Mouse (Mus musculus) liver, embryonic 14.5 days (tissue): ENCODE results near the gene Pcnt. TPM values are rescaled to one million over a fixed set of nuclear protein-coding genes. Genes with fewer than 3 reads are reported as not detected.
A peak's percentile ranks its signal among the peaks of the same experiment; 100 is the strongest.

Experiments used
- ATAC-seq: fragments of 200-750 bp; cut with Nextera tagmentation; 2 replicates; pipeline ENCODE4 v1.8.0; 2017; ENCODE audit warnings: moderate number of reproducible peaks, mild to moderate bottlenecking, moderate library complexity; ENCODE audit not compliant: insufficient read depth
- DNase-seq, 3 experiments: peaks; one replicate each; pipeline ENCODE4 v3.0.0-alpha.2; 2012 to 2013; ENCODE audit warnings: low read depth in 3 of 3, low spot score in 3 of 3
- H3K27ac ChIP-seq: fragments of 300-500 bp; sonication (generic); 2 replicates; pipeline ENCODE4 v1.5.1; 2014; ENCODE audit warnings: moderate library complexity, mild to moderate bottlenecking, control low read depth, inconsistent platforms
- H3K27me3 ChIP-seq: fragments of 300-500 bp; sonication (generic); 2 replicates; pipeline ENCODE4 v1.6.1; 2014; ENCODE audit warnings: mild to moderate bottlenecking, low read length, moderate library complexity; ENCODE audit not compliant: control insufficient read depth, insufficient read depth
- H3K36me3 ChIP-seq: fragments of 300-500 bp; sonication (generic); replicated peaks from 2 replicates; pipeline ENCODE4 v1.6.1; 2014; ENCODE audit warnings: low read depth; ENCODE audit not compliant: control insufficient read depth, insufficient read depth
- H3K4me1 ChIP-seq, 2 experiments: fragments of 200-500 bp in 1 of 2; fragments of 300-500 bp in 1 of 2; sonication (generic) in 1 of 2; replicated peaks; 2 replicates each; pipeline ENCODE4 v1.6.1; 2012 to 2014; ENCODE audit warnings: antibody characterized with exemption in 1 of 2, inconsistent platforms in 1 of 2, low read length in 1 of 2; ENCODE audit not compliant: control insufficient read depth in 2 of 2, insufficient read depth in 2 of 2
- H3K4me2 ChIP-seq: fragments of 300-500 bp; sonication (generic); 2 replicates; pipeline ENCODE4 v1.6.1; 2014; ENCODE audit warnings: low read depth, mild to moderate bottlenecking, control low read depth, moderate library complexity
- H3K4me3 ChIP-seq, 2 experiments: fragments of 200-500 bp in 1 of 2; fragments of 300-500 bp in 1 of 2; sonication (generic) in 1 of 2; 2 replicates each; pipeline ENCODE4 v1.5.1; 2012 to 2014; ENCODE audit warnings: low read depth in 2 of 2, low read length in 2 of 2, mild to moderate bottlenecking in 2 of 2, control low read depth in 1 of 2, inconsistent platforms in 1 of 2, moderate library complexity in 1 of 2; ENCODE audit not compliant: insufficient read depth in 1 of 2
- H3K9ac ChIP-seq: fragments of 300-500 bp; sonication (generic); replicated peaks from 2 replicates; pipeline ENCODE4 v1.6.1; 2014; ENCODE audit warnings: mild to moderate bottlenecking, control low read depth, moderate library complexity
- H3K9me3 ChIP-seq: fragments of 300-500 bp; sonication (generic); 2 replicates; pipeline ENCODE4 v1.6.1; 2016; ENCODE audit warnings: low read length, mixed read lengths; ENCODE audit not compliant: control insufficient read depth
- CTCF ChIP-seq: IDR thresholded peaks from 2 replicates; pipeline ENCODE4 v1.5.1; 2016; ENCODE audit warnings: antibody characterized with exemption, low read depth, control low read depth
- EP300 ChIP-seq: IDR thresholded peaks from 2 replicates; pipeline ENCODE4 v1.6.1; 2016; ENCODE audit warnings: antibody characterized with exemption, low read depth
- WGBS: fragments of 180-500 bp; shearing (Covaris S2); extraction: QIAGEN DNeasy Blood & Tissue Kit; methylation state at CpG from one replicate; pipeline ENCODE4 v1.1.7; 2014; ENCODE audit not compliant: insufficient replicate concordance; 5-methylcytosine and 5-hydroxymethylcytosine counted together
- polyA plus RNA-seq, 2 experiments: library from polyadenylated mRNA; depleted of rRNA in 1 of 2; stranded (reverse) in 1 of 2; unstranded in 1 of 2; fragments of >200 nt; fragmentation: Nextera tagmentation in 1 of 2; extraction: Ambion mirVana in 1 of 2; gene quantifications; 2 replicates each; pipeline versions ENCODE4 v1.2.1 to v1.2.3; 2012 to 2014

Gene Pcnt
- polyA plus RNA-seq, 2 experiments, result 9.3 to 19.9 TPM

DNA sequence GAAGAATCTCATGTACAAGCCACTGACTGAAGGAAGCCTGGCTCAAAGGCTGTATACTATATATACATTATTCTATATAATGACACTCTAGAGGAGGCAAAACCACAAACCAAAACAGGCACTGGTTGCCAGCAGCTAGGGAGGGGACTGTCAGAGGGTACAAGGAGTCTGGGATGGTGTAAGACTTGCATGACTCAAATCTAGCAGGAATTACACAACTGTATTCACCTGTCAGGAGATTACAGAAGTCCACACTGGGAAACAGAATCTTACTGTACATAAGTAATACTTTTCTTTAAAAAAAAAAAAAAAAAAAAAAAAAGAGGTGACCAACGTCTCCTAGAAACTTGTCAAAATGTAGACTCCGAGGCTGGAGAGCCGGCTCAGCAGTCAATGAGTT, 114.0 kb downstream of the Pcnt start:
- ATAC-seq, result no peak
- H3K4me1 ChIP-seq, result peaks cover 0 to 12% of the 10 kb centered on the region in 2 experiments; a peak in 3 of 4 replicates
- H3K9ac ChIP-seq, result no peak overlapping the region
- no peak overlapping the region for H3K27ac ChIP-seq
- TF ChIP-seq CTCF (no peak), EP300 (no peak)
- DNase-seq, result no peak
- no peak overlapping the region for H3K4me2 ChIP-seq
- WGBS, result 39% methylated on average over 3 of the region's 3 CpGs
- H3K27me3 ChIP-seq, result no peaks in the 10 kb centered on the region
- no peaks in the 10 kb centered on the region for H3K9me3 ChIP-seq
- no peak overlapping the region for H3K4me3 ChIP-seq
- H3K36me3 ChIP-seq, result no peaks in the 10 kb centered on the region

DNA sequence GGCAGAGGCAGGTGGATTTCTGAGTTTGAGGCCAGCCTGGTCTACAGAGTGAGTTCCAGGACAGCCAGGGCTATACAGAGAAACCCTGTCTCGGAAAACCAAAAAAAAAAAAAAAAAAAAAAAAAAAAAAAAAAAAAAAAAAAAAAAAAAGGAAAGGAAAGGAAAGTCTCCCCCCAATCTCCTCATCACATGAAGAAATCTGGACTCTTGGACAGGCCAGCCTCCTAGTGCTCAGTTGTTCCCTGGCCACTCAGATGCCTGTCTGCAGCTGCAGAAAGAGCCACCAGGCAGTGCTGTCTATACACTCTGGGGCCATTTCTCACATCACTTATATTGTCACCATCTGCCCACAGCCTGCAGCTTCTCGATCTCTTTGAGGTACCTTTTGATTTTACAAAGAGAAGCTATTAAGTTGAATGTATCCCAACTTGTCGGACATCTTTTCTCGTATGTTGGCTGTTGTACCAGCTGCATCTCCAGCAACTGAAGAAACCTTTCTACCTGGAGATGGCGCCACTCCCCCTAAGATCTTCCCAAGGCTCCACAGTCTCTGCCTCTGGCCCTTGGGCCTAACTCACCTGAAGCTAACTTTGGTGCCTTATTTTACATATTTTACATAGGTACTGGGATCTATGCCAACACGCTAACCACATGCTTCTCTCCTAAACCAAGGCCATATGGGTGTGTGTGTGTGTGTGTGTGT, 116.1 kb downstream of the Pcnt start:
- H3K36me3 ChIP-seq, result no peaks in the 10 kb centered on the region
- no peak overlapping the region for H3K9ac ChIP-seq
- no peak overlapping the region for H3K27ac ChIP-seq
- H3K4me3 ChIP-seq, result no peak overlapping the region
- no peak overlapping the region for H3K4me2 ChIP-seq
- ATAC-seq, result no peak
- no peak for DNase-seq
- peaks cover 0 to 12% of the 10 kb centered on the region in 2 experiments; a peak in 3 of 4 replicates for H3K4me1 ChIP-seq
- no peaks in the 10 kb centered on the region for H3K27me3 ChIP-seq
- 62% methylated on average over 6 of the region's 6 CpGs for WGBS
- no peak for TF ChIP-seq EP300
- TF ChIP-seq CTCF, result peak; percentile 45
- H3K9me3 ChIP-seq, result no peaks in the 10 kb centered on the region

DNA sequence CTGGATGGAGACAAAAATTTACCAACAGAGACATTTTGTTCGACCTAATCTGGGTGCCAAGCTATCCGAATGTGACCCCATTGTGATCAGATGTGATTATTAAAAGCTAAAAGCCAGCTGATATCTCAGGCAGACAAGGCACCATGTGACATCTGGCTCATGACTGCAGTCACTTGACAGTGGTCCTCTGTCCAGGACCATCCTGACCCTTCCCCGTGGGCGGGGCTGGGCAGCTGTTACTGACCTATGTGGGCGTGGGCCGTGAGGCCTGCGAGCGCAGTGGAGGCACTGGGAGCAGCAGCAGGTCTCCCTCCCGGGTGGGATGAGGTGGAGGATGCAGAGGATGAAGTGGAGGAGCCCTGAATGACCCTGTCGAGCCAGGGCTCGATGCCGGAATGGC, 125.0 kb downstream of the Pcnt start:
- no peak for DNase-seq
- no peaks in the 10 kb centered on the region for H3K36me3 ChIP-seq

DNA sequence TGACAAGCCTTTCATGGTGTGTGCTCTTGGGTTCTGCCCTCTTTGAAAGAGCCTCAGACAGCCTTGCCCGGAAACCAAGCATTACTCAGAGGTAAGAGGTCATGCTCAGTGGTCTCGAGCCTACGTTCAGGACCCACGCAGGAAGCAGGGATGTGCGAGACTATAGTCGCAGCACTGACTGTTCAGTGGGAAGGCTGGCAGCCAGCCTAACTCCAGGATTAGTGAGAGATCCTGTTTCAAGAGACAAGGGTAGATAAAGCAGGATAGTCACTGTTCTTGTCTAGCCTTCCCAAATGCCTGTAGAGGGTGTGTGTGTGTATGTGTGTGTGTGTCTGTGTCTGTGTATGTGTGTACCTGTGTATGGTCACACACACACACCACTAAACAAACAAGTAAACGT, 126.4 kb downstream of the Pcnt start:
- no peak for TF ChIP-seq EP300
- TF ChIP-seq CTCF, result no peak
- Histone ChIP-seq H3K9ac (no peak overlapping the region), H3K9me3 (no peaks in the 10 kb centered on the region), H3K4me1 (no peaks in the 10 kb centered on the region), H3K27me3 (no peaks in the 10 kb centered on the region), H3K36me3 (no peaks in the 10 kb centered on the region), H3K4me3 (no peak overlapping the region), H3K27ac (no peak overlapping the region), H3K4me2 (no peak overlapping the region)
- no peak for ATAC-seq
- 73% methylated on average over 7 of the region's 7 CpGs for WGBS
- DNase-seq, result no peak

More for the DNA sequence above, 125.0 kb downstream of the Pcnt start:
- Histone ChIP-seq H3K27ac (no peak overlapping the region), H3K4me2 (no peak overlapping the region), H3K4me3 (no peak overlapping the region), H3K4me1 (no peaks in the 10 kb centered on the region), H3K27me3 (no peaks in the 10 kb centered on the region), H3K9me3 (no peaks in the 10 kb centered on the region), H3K9ac (no peak overlapping the region)
- TF ChIP-seq CTCF, result no peak
- no peak for TF ChIP-seq EP300
- 71% methylated on average over 12 of the region's 12 CpGs for WGBS
- no peak for ATAC-seq

DNA sequence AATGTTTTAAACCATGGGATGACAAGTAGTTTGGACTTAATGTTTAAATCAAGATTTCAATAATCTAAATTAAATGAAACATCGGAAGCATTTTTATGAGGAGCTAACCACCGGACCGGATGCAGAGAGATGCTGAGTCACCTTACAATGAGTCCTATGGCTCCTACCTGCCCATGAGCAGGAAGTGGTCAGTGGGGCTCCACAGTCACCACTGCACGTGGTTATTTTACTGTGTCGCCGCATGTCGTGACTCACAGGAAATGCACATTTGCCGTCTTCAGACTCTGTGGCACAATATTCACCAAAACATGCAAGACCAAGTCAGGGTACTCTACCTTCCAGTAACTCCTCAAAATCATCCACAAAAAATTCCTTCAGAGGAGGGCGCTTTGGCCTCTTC, 135.8 kb downstream of the Pcnt start:
- H3K9ac ChIP-seq, result no peak overlapping the region
- H3K27ac ChIP-seq, result no peak overlapping the region
- no peak overlapping the region for H3K4me3 ChIP-seq
- peak in 1 of 3 experiments; percentile 11 for DNase-seq
- TF ChIP-seq EP300, result no peak
- TF ChIP-seq CTCF, result no peak
- H3K4me2 ChIP-seq, result no peak overlapping the region
- no peaks in the 10 kb centered on the region for H3K36me3 ChIP-seq
- WGBS, result 26% methylated on average over 9 of the region's 9 CpGs
- H3K27me3 ChIP-seq, result no peaks in the 10 kb centered on the region
- ATAC-seq, result no peak
- H3K4me1 ChIP-seq, result no peaks in the 10 kb centered on the region
- H3K9me3 ChIP-seq, result no peaks in the 10 kb centered on the region

Other genes with a start within 250 kb of the Pcnt start
- 3.8 and 3.9 TPM in 2 replicates for gene Prmt2, start 204.9 kb downstream of the Pcnt start, polyA plus RNA-seq (2012; rRNA removed)
- gene Prmt2, start 204.9 kb downstream of the Pcnt start, polyA plus RNA-seq (2014; fragmentation: Nextera tagmentation; extraction: Ambion mirVana), result 4.3 and 5.0 TPM in 2 replicates
- 0.06 TPM in 1 of 2 replicates, not detected in the other for gene S100b, start 188.9 kb downstream of the Pcnt start, polyA plus RNA-seq (2012; rRNA removed)
- gene S100b, start 188.9 kb downstream of the Pcnt start, polyA plus RNA-seq (2014; fragmentation: Nextera tagmentation; extraction: Ambion mirVana), result not detected in 2 replicates
- 1.7 and 1.8 TPM in 2 replicates for gene Dip2a, start 97.5 kb downstream of the Pcnt start, polyA plus RNA-seq (2012; rRNA removed)
- 0.62 and 0.69 TPM in 2 replicates for gene Dip2a, start 97.5 kb downstream of the Pcnt start, polyA plus RNA-seq (2014; fragmentation: Nextera tagmentation; extraction: Ambion mirVana)
- gene AC141477.1, start 2.3 kb downstream of the Pcnt start, polyA plus RNA-seq (2012; rRNA removed), result not detected in 2 replicates
- gene AC141477.1, start 2.3 kb downstream of the Pcnt start, polyA plus RNA-seq (2014; fragmentation: Nextera tagmentation; extraction: Ambion mirVana), result not detected in 2 replicates
- gene 2610028H24Rik, start 6.3 kb upstream of the Pcnt start, polyA plus RNA-seq (2012; rRNA removed), result not detected in 2 replicates
- gene 2610028H24Rik, start 6.3 kb upstream of the Pcnt start, polyA plus RNA-seq (2014; fragmentation: Nextera tagmentation; extraction: Ambion mirVana), result not detected in 2 replicates
- gene Mcm3ap, start 26.1 kb upstream of the Pcnt start, polyA plus RNA-seq (2012; rRNA removed), result 8.7 and 12.5 TPM in 2 replicates
- gene Mcm3ap, start 26.1 kb upstream of the Pcnt start, polyA plus RNA-seq (2014; fragmentation: Nextera tagmentation; extraction: Ambion mirVana), result 23.4 and 24.7 TPM in 2 replicates
- 1.1 and 1.5 TPM in 2 replicates for gene Ybey, start 26.3 kb upstream of the Pcnt start, polyA plus RNA-seq (2012; rRNA removed)
- gene Ybey, start 26.3 kb upstream of the Pcnt start, polyA plus RNA-seq (2014; fragmentation: Nextera tagmentation; extraction: Ambion mirVana), result 1.8 TPM in 2 replicates
- 26.0 and 31.7 TPM in 2 replicates for gene Lss, start 88.8 kb upstream of the Pcnt start, polyA plus RNA-seq (2012; rRNA removed)
- gene Lss, start 88.8 kb upstream of the Pcnt start, polyA plus RNA-seq (2014; fragmentation: Nextera tagmentation; extraction: Ambion mirVana), result 45.2 and 46.6 TPM in 2 replicates
- gene Spatc1l, start 119.5 kb upstream of the Pcnt start, polyA plus RNA-seq (2012; rRNA removed), result 0.06 TPM in 1 of 2 replicates, not detected in the other
- not detected in 2 replicates for gene Spatc1l, start 119.5 kb upstream of the Pcnt start, polyA plus RNA-seq (2014; fragmentation: Nextera tagmentation; extraction: Ambion mirVana)
- gene Ftcd, start 132.9 kb upstream of the Pcnt start, polyA plus RNA-seq (2012; rRNA removed), result 27.8 and 29.9 TPM in 2 replicates
- 19.2 and 19.8 TPM in 2 replicates for gene Ftcd, start 132.9 kb upstream of the Pcnt start, polyA plus RNA-seq (2014; fragmentation: Nextera tagmentation; extraction: Ambion mirVana)
- 4.8 and 5.7 TPM in 2 replicates for gene Col6a2, start 180.8 kb upstream of the Pcnt start, polyA plus RNA-seq (2012; rRNA removed)
- gene Col6a2, start 180.8 kb upstream of the Pcnt start, polyA plus RNA-seq (2014; fragmentation: Nextera tagmentation; extraction: Ambion mirVana), result 2.6 and 3.7 TPM in 2 replicates